ENCODE assay signal across 9 mouse cellular contexts in the genomic region with DNA sequence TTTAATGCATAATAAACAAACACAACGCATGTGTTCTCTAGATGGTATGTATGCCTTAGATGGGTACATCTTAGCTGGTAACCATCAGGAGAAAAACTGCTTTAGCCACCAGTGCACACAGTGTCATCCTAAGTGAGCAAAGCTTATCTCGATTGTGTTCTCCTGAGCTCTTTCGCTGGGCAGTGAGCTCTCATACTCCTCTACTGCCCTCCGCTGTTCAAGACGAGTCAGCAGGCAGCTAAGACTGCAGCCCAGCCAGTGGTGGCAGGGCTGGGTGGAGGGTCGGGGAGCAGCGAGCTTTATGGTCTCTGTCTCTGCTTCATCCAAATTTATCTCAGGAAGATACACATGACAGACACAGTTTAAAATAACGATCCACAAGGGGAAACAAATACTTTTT.
DNase-seq lines count a peak whose midpoint lies in the region; ATAC-seq and TF ChIP-seq lines count a peak whose summit lies in the region.
"Had no signal": no experiment of that assay in that cellular context is flagged by ENCODE, and none has a peak within 500 bp of the region (broad histone marks: within the 10 kb centered on the region; RNA-seq: fewer than 3 reads in every experiment).

No protein-coding gene starts in this region.

- H3K4me1 ChIP-seq in cerebellum, adult 2 months (ENCODE audit: control insufficient read depth, insufficient read depth, low read length), result peaks cover 3% of the 10 kb centered on the region
- peaks cover 4 to 6% of the 10 kb centered on the region in 2 experiments for H3K4me1 ChIP-seq in ES-E14 (ENCODE audit: control insufficient read depth in 2 of 2, insufficient read depth in 2 of 2, low read length in 2 of 2, poor library complexity in 1 of 2)
- peaks cover 5% of the 10 kb centered on the region; the same call in 1 of the 2 replicates for H3K4me1 ChIP-seq in kidney, embryonic 16.5 days (ENCODE audit: insufficient read depth, low read length)
- no peaks in the 10 kb centered on the region for H3K4me1 ChIP-seq in midbrain, postnatal 0 days (ENCODE audit: insufficient read depth, low read length)

- no peaks in the 10 kb centered on the region for H3K9me3 ChIP-seq in ES-E14 (ENCODE audit: control insufficient read depth, insufficient read depth, low read depth, low read length)
- H3K9me3 ChIP-seq in kidney, embryonic 16.5 days (ENCODE audit: low read length), result no peaks in the 10 kb centered on the region
- no peaks in the 10 kb centered on the region for H3K9me3 ChIP-seq in midbrain, postnatal 0 days (ENCODE audit: low read length)
- H3K9me3 ChIP-seq: G1E had no signal

- in situ Hi-C loops in ES-E14 (cut with MboI; ENCODE audit: low sequenced_read_pairs in 2 of 2, unreplicated experiment in 2 of 2), result loop anchor here (10.0 to 25.0 kb wide), 3 partner anchors 421 to 596 kb away; no protein-coding TSS in a partner anchor

- H3K4me3 ChIP-seq in cerebellum, adult 2 months (replicated peaks; ENCODE audit: insufficient read depth, low read depth, low read length), result no peak overlapping the region
- no peak overlapping the region for H3K4me3 ChIP-seq in layer of hippocampus, adult 2 months
- H3K4me3 ChIP-seq in ES-E14 (ENCODE audit: insufficient read depth in 1 of 2, low read depth in 1 of 2, low read length in 2 of 2, poor library complexity in 1 of 2, severe bottlenecking in 1 of 2), result no peak overlapping the region
- H3K4me3 ChIP-seq in kidney, embryonic 16.5 days (ENCODE audit: low read length), result no peak overlapping the region
- no peak overlapping the region for H3K4me3 ChIP-seq in midbrain, postnatal 0 days (ENCODE audit: low read depth, low read length)

- WGBS in cerebellum, adult 2 months, result 49% methylated on average over 8 of the region's 8 CpGs
- 29% methylated on average over 8 of the region's 8 CpGs for WGBS in kidney, embryonic 16.5 days
- 52% methylated on average over 8 of the region's 8 CpGs for WGBS in midbrain, postnatal 0 days

- no peaks in the 10 kb centered on the region for H3K36me3 ChIP-seq in ES-E14 (ENCODE audit: control insufficient read depth, insufficient read depth, low read length, poor library complexity, severe bottlenecking)
- H3K36me3 ChIP-seq in kidney, embryonic 16.5 days (ENCODE audit: insufficient read depth, low read length), result no peaks in the 10 kb centered on the region
- no peaks in the 10 kb centered on the region for H3K36me3 ChIP-seq in midbrain, postnatal 0 days (ENCODE audit: insufficient read depth, low read length)
- H3K36me3 ChIP-seq: G1E had no signal

- TF ChIP-seq POLR2A in cerebellum, adult 2 months (IDR thresholded peaks at IDR 0.05; ENCODE audit: borderline replicate concordance, insufficient read depth, low read length), result no peak

- 0 out of 2 replicates have a peak, but pooled peaks have one; percentile 73 for ATAC-seq in kidney, embryonic 16.5 days (ENCODE audit: low FRiP score, low TSS enrichment)
- ATAC-seq in midbrain, postnatal 0 days (ENCODE audit: low FRiP score), result no peak

- peak; percentile 81 for TF ChIP-seq CTCF in cerebellum, adult 2 months (IDR thresholded peaks at IDR 0.05; ENCODE audit: borderline replicate concordance, insufficient read depth, low read depth, low read length)
- peak; percentile 82 for TF ChIP-seq CTCF in layer of hippocampus, adult 2 months (conservative IDR thresholded peaks at IDR 0.05)
- TF ChIP-seq CTCF in midbrain, postnatal 0 days (IDR thresholded peaks at IDR 0.05), result peak; percentile 78

- peak in 1 of 2 experiments; percentile 30 for DNase-seq in cerebellum, adult 2 months
- DNase-seq in cerebellum, adult 11-12 months, result no peak
- DNase-seq in layer of hippocampus, adult 2 months (ENCODE audit: low spot score in 2 of 2), result peak; percentile 30 to 57
- DNase-seq in layer of hippocampus, adult 8-10 months (ENCODE audit: low spot score in 2 of 2), result no peak
- no peak for DNase-seq in ES-E14 (ENCODE audit: low read depth, low spot score)
- DNase-seq in midbrain, postnatal 0 days (ENCODE audit: low spot score), result peak; percentile 65
- no peak for DNase-seq in urinary bladder, adult 2 months (ENCODE audit: low spot score)

- H3K27ac ChIP-seq in cerebellum, adult 2 months (ENCODE audit: insufficient read depth, low read length), result no peak overlapping the region
- no peak overlapping the region for H3K27ac ChIP-seq in layer of hippocampus, adult 2 months
- H3K27ac ChIP-seq in ES-E14 (ENCODE audit: insufficient read depth, low read depth, low read length, poor library complexity, severe bottlenecking), result no peak overlapping the region
- H3K27ac ChIP-seq in kidney, embryonic 16.5 days (ENCODE audit: low read length), result no peak overlapping the region
- no peak overlapping the region for H3K27ac ChIP-seq in midbrain, postnatal 0 days (ENCODE audit: low read depth, low read length)

- no peak overlapping the region for H3K4me2 ChIP-seq in kidney, embryonic 16.5 days (replicated peaks; ENCODE audit: low read depth, low read length)
- H3K4me2 ChIP-seq in midbrain, postnatal 0 days (ENCODE audit: low read depth, low read length, poor library complexity, severe bottlenecking), result no peak overlapping the region

- H3K27me3 ChIP-seq in cerebellum, adult 2 months (ENCODE audit: control insufficient read depth, insufficient read depth, low read length), result no peaks in the 10 kb centered on the region
- no peaks in the 10 kb centered on the region for H3K27me3 ChIP-seq in kidney, embryonic 16.5 days (ENCODE audit: insufficient read depth, low read length)
- H3K27me3 ChIP-seq in midbrain, postnatal 0 days (ENCODE audit: insufficient read depth, low read length), result no peaks in the 10 kb centered on the region

- no peak overlapping the region for H3K9ac ChIP-seq in ES-E14 (ENCODE audit: insufficient read depth, low read depth, low read length, poor library complexity, severe bottlenecking)
- no peak overlapping the region for H3K9ac ChIP-seq in kidney, embryonic 16.5 days (replicated peaks; ENCODE audit: low read length)
- H3K9ac ChIP-seq in midbrain, postnatal 0 days (replicated peaks; ENCODE audit: low read length, poor library complexity, severe bottlenecking), result no peak overlapping the region

TF ChIP-seq in ES-E14, 5 proteins besides CTCF, POLR2A, EP300 and RAD21:
- peak; percentile 67; the same call in 1 of the 2 replicates for TF ChIP-seq ZC3H11A (IDR thresholded peaks at IDR 0.05; ENCODE audit: borderline replicate concordance, low read depth, low read length)
- TF ChIP-seq ZNF384 (IDR thresholded peaks at IDR 0.05; ENCODE audit: low read depth, low read length), result no peak
- TF ChIP-seq CHD2 (IDR thresholded peaks at IDR 0.05; ENCODE audit: low read depth, low read length), result no peak

Comparison
In these comparisons a context has a peak if more than half of its experiments do, and no peak if none do; other contexts are left out.
1. DNase-seq: peak in layer of hippocampus, adult 2 months (2 of 2) and midbrain, postnatal 0 days (single experiment); none in cerebellum, adult 11-12 months (single experiment), layer of hippocampus, adult 8-10 months (0 of 2), ES-E14 (single experiment) and urinary bladder, adult 2 months (single experiment).
2. Peak in every context shown above with its lines, with median percentiles within 50 percentile points of each other: CTCF ChIP-seq.